Comparison of ENCODE assay signal across 12 mouse cellular contexts in genomic region chr2:50743785-50744258, GRCm38 (mm10).
A peak's percentile ranks its signal among the peaks of the same experiment; 100 is the strongest.
DNase-seq lines count a peak whose midpoint lies in the region; ATAC-seq and TF ChIP-seq lines count a peak whose summit lies in the region.
"Had no signal": no experiment of that assay in that cellular context is flagged by ENCODE, and none has a peak within 500 bp of the region (broad histone marks: within the 10 kb centered on the region; RNA-seq: fewer than 3 reads in every experiment).

No protein-coding gene starts in this region.

- no peaks in the 10 kb centered on the region for H3K4me1 ChIP-seq in cerebellum, adult 2 months (ENCODE audit: control insufficient read depth, insufficient read depth, low read length)
- no peaks in the 10 kb centered on the region for H3K4me1 ChIP-seq in lung, embryonic 16.5 days (replicated peaks; ENCODE audit: control insufficient read depth, insufficient read depth, low read length)
- H3K4me1 ChIP-seq in hindbrain, postnatal 0 days (ENCODE audit: insufficient read depth, low read length), result no peaks in the 10 kb centered on the region
- H3K4me1 ChIP-seq in neural tube, embryonic 13.5 days (replicated peaks), result peaks cover 16% of the 10 kb centered on the region

- no peaks in the 10 kb centered on the region for H3K36me3 ChIP-seq in lung, embryonic 16.5 days (ENCODE audit: control insufficient read depth, insufficient read depth, low read length)
- H3K36me3 ChIP-seq in hindbrain, postnatal 0 days (ENCODE audit: insufficient read depth, low read length), result no peaks in the 10 kb centered on the region
- no peaks in the 10 kb centered on the region for H3K36me3 ChIP-seq in neural tube, embryonic 13.5 days

- peak; percentile 45; the same call in 1 of the 2 replicates for ATAC-seq in lung, embryonic 16.5 days (ENCODE audit: low read depth)
- ATAC-seq in hindbrain, postnatal 0 days, result peak; percentile 53; the same call in 1 of the 2 replicates
- ATAC-seq in neural tube, embryonic 13.5 days (ENCODE audit: low read depth), result peak; percentile 73; the same call in 1 of the 2 replicates

- DNase-seq in cerebellum, adult 2 months, result no peak
- no peak for DNase-seq in cerebellum, adult 18-20 months
- DNase-seq in lung, postnatal 14 days, result no peak
- DNase-seq in hindbrain, postnatal 0 days (ENCODE audit: low spot score), result no peak
- no peak for DNase-seq in spleen, postnatal 10 days (ENCODE audit: low spot score in 2 of 2)
- DNase-seq in urinary bladder, postnatal 25 days (ENCODE audit: low spot score), result no peak
- DNase-seq: cerebellum, postnatal 25 days; kidney, adult 18-20 months; right cerebral cortex, adult 18-20 months had no signal

- H3K27ac ChIP-seq in cerebellum, adult 2 months (ENCODE audit: insufficient read depth, low read length), result no peak overlapping the region
- no peak overlapping the region for H3K27ac ChIP-seq in lung, embryonic 16.5 days (ENCODE audit: low read length)
- no peak overlapping the region for H3K27ac ChIP-seq in hindbrain, postnatal 0 days
- no peak overlapping the region for H3K27ac ChIP-seq in neural tube, embryonic 13.5 days (replicated peaks)
- H3K27ac ChIP-seq: liver, embryonic 14.5 days had no signal

- 97% methylated on average over 3 of the region's 3 CpGs for WGBS in cerebellum, adult 2 months
- WGBS in lung, embryonic 16.5 days, result 95% methylated on average over 3 of the region's 3 CpGs
- WGBS in hindbrain, postnatal 0 days, result 98% methylated on average over 3 of the region's 3 CpGs
- WGBS in neural tube, embryonic 13.5 days, result 95% methylated on average over 3 of the region's 3 CpGs

- H3K9ac ChIP-seq in lung, embryonic 16.5 days (ENCODE audit: low read length), result no peak overlapping the region
- no peak overlapping the region for H3K9ac ChIP-seq in hindbrain, postnatal 0 days (replicated peaks; ENCODE audit: low read length)
- H3K9ac ChIP-seq in neural tube, embryonic 13.5 days, result no peak overlapping the region
- H3K9ac ChIP-seq: liver, embryonic 14.5 days had no signal

- no peak for TF ChIP-seq POLR2A in cerebellum, adult 2 months (IDR thresholded peaks at IDR 0.05; ENCODE audit: borderline replicate concordance, insufficient read depth, low read length)

- no peaks in the 10 kb centered on the region for H3K27me3 ChIP-seq in cerebellum, adult 2 months (ENCODE audit: control insufficient read depth, insufficient read depth, low read length)
- H3K27me3 ChIP-seq in lung, embryonic 16.5 days (ENCODE audit: control insufficient read depth, insufficient read depth, low read depth, low read length), result no peaks in the 10 kb centered on the region
- H3K27me3 ChIP-seq in hindbrain, postnatal 0 days (ENCODE audit: insufficient read depth, low read length), result no peaks in the 10 kb centered on the region
- no peaks in the 10 kb centered on the region for H3K27me3 ChIP-seq in neural tube, embryonic 13.5 days

- no peak overlapping the region for H3K4me2 ChIP-seq in lung, embryonic 16.5 days (ENCODE audit: low read depth, low read length)
- no peak overlapping the region for H3K4me2 ChIP-seq in hindbrain, postnatal 0 days (ENCODE audit: low read depth, low read length)
- no peak overlapping the region for H3K4me2 ChIP-seq in neural tube, embryonic 13.5 days

- 0 out of 2 replicates have a peak, but pooled peaks have one; percentile 3 for TF ChIP-seq CTCF in cerebellum, adult 2 months (IDR thresholded peaks at IDR 0.05; ENCODE audit: borderline replicate concordance, insufficient read depth, low read depth, low read length)
- TF ChIP-seq CTCF in hindbrain, postnatal 0 days (IDR thresholded peaks at IDR 0.05; ENCODE audit: low read depth), result no peak

- H3K9me3 ChIP-seq in lung, embryonic 16.5 days (ENCODE audit: control insufficient read depth, low read length), result no peaks in the 10 kb centered on the region
- H3K9me3 ChIP-seq in hindbrain, postnatal 0 days (ENCODE audit: low read length), result no peaks in the 10 kb centered on the region
- no peaks in the 10 kb centered on the region for H3K9me3 ChIP-seq in neural tube, embryonic 13.5 days

- no peak overlapping the region for H3K4me3 ChIP-seq in cerebellum, adult 2 months (replicated peaks; ENCODE audit: insufficient read depth, low read depth, low read length)
- H3K4me3 ChIP-seq in lung, embryonic 16.5 days (ENCODE audit: low read length), result no peak overlapping the region
- no peak overlapping the region for H3K4me3 ChIP-seq in hindbrain, postnatal 0 days (ENCODE audit: low read length)
- no peak overlapping the region for H3K4me3 ChIP-seq in neural tube, embryonic 13.5 days
